Mouse (Mus musculus) MEL (cell line): ENCODE measurements around the gene Auts2.

Experiments
- BHLHE40 ChIP-seq: IDR thresholded peaks from 2 replicates; pipeline ENCODE4 v1.6.1; 2012; ENCODE audit warnings: low read depth, mild to moderate bottlenecking, inconsistent platforms, low read length, improper control_type of control experiment, borderline replicate concordance
- CTCF ChIP-seq, 3 experiments: IDR thresholded peaks in 2 of 3; conservative IDR thresholded peaks in 1 of 3; 2 replicates each; pipeline ENCODE4 v1.5.1; 2011 to 2012; ENCODE audit warnings: low read length in 3 of 3, low read depth in 2 of 3, mild to moderate bottlenecking in 2 of 3, improper control_type of control experiment in 1 of 3, inconsistent platforms in 1 of 3, mixed read lengths in 1 of 3, moderate library complexity in 1 of 3; ENCODE audit not compliant: control insufficient read depth in 1 of 3, insufficient read depth in 1 of 3, poor library complexity in 1 of 3, severe bottlenecking in 1 of 3
- E2F4 ChIP-seq: IDR thresholded peaks from 2 replicates; pipeline ENCODE4 v1.6.1; 2011; ENCODE audit warnings: low read depth, low read length, improper control_type of control experiment, borderline replicate concordance
- ELF1 ChIP-seq: IDR thresholded peaks from 2 replicates; pipeline ENCODE4 v1.6.1; 2014; ENCODE audit warnings: low read depth, mild to moderate bottlenecking, inconsistent platforms, low read length, improper control_type of control experiment, moderate library complexity
- EP300 ChIP-seq, 2 experiments: IDR thresholded peaks; 2 replicates each; pipeline ENCODE4 v1.6.1; 2011; ENCODE audit warnings: improper control_type of control experiment in 2 of 2, low read length in 2 of 2, low read depth in 1 of 2, mild to moderate bottlenecking in 1 of 2
- HCFC1 ChIP-seq: IDR thresholded peaks from 2 replicates; pipeline ENCODE4 v1.6.1; 2012; ENCODE audit warnings: low read depth, mild to moderate bottlenecking, inconsistent platforms, low read length, improper control_type of control experiment, moderate library complexity
- JUND ChIP-seq: IDR thresholded peaks from 2 replicates; pipeline ENCODE4 v1.6.1; 2011; ENCODE audit warnings: low read depth, mild to moderate bottlenecking, improper control_type of control experiment, low read length
- POLR2A ChIP-seq, 2 experiments: IDR thresholded peaks; 2 replicates each; pipeline ENCODE4 v1.6.1; 2011 to 2012; ENCODE audit warnings: low read length in 2 of 2, mild to moderate bottlenecking in 2 of 2, control low read depth in 1 of 2, improper control_type of control experiment in 1 of 2, low read depth in 1 of 2, moderate library complexity in 1 of 2; ENCODE audit not compliant: control insufficient read depth in 1 of 2, insufficient read depth in 1 of 2, poor library complexity in 1 of 2
- POLR2AphosphoS5 ChIP-seq: IDR thresholded peaks from 2 replicates; pipeline ENCODE4 v1.6.1; 2012; ENCODE audit warnings: low read depth, borderline replicate concordance, mild to moderate bottlenecking, inconsistent platforms, low read length, moderate library complexity, mixed read lengths
- SIN3A ChIP-seq: IDR thresholded peaks from 2 replicates; pipeline ENCODE4 v1.6.1; 2012; ENCODE audit warnings: low read length, improper control_type of control experiment, inconsistent platforms
- TCF12 ChIP-seq: IDR thresholded peaks from 2 replicates; pipeline ENCODE4 v1.6.1; 2014; ENCODE audit warnings: low read depth, mild to moderate bottlenecking, inconsistent platforms, low read length, improper control_type of control experiment, moderate library complexity
- USF2 ChIP-seq, 2 experiments: IDR thresholded peaks; 2 replicates each; pipeline ENCODE4 v1.6.1; 2011 to 2012; ENCODE audit warnings: improper control_type of control experiment in 2 of 2, low read length in 2 of 2, borderline replicate concordance in 1 of 2, inconsistent platforms in 1 of 2, low read depth in 1 of 2, mild to moderate bottlenecking in 1 of 2; ENCODE audit not compliant: insufficient read depth in 1 of 2

- TF ChIP-seq EP300 (IDR thresholded peaks at IDR 0.05; ENCODE audit: low read depth in 1 of 2, low read length in 2 of 2) (no peak), E2F4 (no peak), HCFC1 (no peak), CTCF (IDR thresholded peaks at IDR 0.05 in 2 of 3, conservative IDR thresholded peaks at IDR 0.05 in 1 of 3; ENCODE audit: control insufficient read depth in 1 of 3, insufficient read depth in 1 of 3, low read depth in 2 of 3, low read length in 3 of 3, poor library complexity in 1 of 3, severe bottlenecking in 1 of 3) (no peak), JUND (no peak), POLR2A (IDR thresholded peaks at IDR 0.05; ENCODE audit: control insufficient read depth in 1 of 2, insufficient read depth in 1 of 2, low read depth in 1 of 2, low read length in 2 of 2, poor library complexity in 1 of 2) (no peak), SIN3A (no peak), TCF12 (no peak), USF2 (IDR thresholded peaks at IDR 0.05; ENCODE audit: borderline replicate concordance in 1 of 2, insufficient read depth in 1 of 2, low read depth in 1 of 2, low read length in 2 of 2) (no peak), POLR2AphosphoS5 (no peak), ELF1 (no peak), BHLHE40 (no peak)
These were observed 53.3 kb downstream of the Auts2 start for GRCm38 (mm10) chr5:132489736-132490313.
